Mouse (Mus musculus) left cerebral cortex, postnatal 25 days (tissue): ENCODE results near the gene Vmn1r143. TPM values are rescaled to one million over a fixed set of nuclear protein-coding genes. Genes with fewer than 3 reads are reported as not detected.
"Not testable (repeated sequence)": the region's sequence is repeated elsewhere in the genome, so short reads cannot be mapped to it uniquely, and the experiment has no call there.

Source experiments
- DNase-seq, 2 experiments: peaks; one replicate each; pipeline ENCODE4 v3.0.0; 2022; ENCODE audit warnings: low spot score in 2 of 2, mixed read lengths in 1 of 2
- intact Hi-C: fragments of 180-260 bp; cut with DNase I; formaldehyde crosslinking; loops from one replicate; pipeline ENCODE4 v1.15.1; 2025
- total RNA-seq, 2 experiments: library from RNA; stranded (reverse); gene quantifications; 2 replicates each; pipeline ENCODE4 v1.2.3; 2021

The Vmn1r143 gene
- not detected for total RNA-seq

- intact Hi-C loops: not testable (repeated sequence)
Observed at GRCm38 (mm10) chr7:22189077-22189476, at the start of gene Vmn1r143. Gene Vmn1r143, plus strand, starts transcription at chr7:22189377.

GRCm38 (mm10) chr7:22163935-22164334, 25.2 kb upstream of the Vmn1r143 start, which contains the start of gene Vmn1r142:
Gene Vmn1r142, minus strand, starts transcription at chr7:22164035.
- intact Hi-C loops, DNase-seq: not testable (repeated sequence)

More at GRCm38 (mm10) chr7:22189077-22189476, at the start of gene Vmn1r143:
- not testable (repeated sequence) for DNase-seq

- DNase-seq, intact Hi-C loops: not testable (repeated sequence)
Observed at GRCm38 (mm10) chr7:22201164-22201563, 12.0 kb downstream of the Vmn1r143 start, which contains the start of gene Gm8653. Gene Gm8653, minus strand, starts transcription at chr7:22201264.

- DNase-seq, intact Hi-C loops: not testable (repeated sequence)
Observed at GRCm38 (mm10) chr7:22229384-22229783, 40.2 kb downstream of the Vmn1r143 start, which contains the start of gene Gm8453. Gene Gm8453, minus strand, starts transcription at chr7:22229484.

Other genes starting within 250 kb of the Vmn1r143 start
- gene Vmn1r137, start 194.8 kb upstream of the Vmn1r143 start, total RNA-seq: not detected
- gene Vmn1r138, start 160.5 kb upstream of the Vmn1r143 start, total RNA-seq: not detected
- not detected for gene Gm6176, start 133.1 kb upstream of the Vmn1r143 start, total RNA-seq
- not detected for gene Vmn1r139, start 120.3 kb upstream of the Vmn1r143 start, total RNA-seq
- gene Gm16451, start 71.1 kb upstream of the Vmn1r143 start, total RNA-seq: not detected
- gene Gm10666, start 54.6 kb upstream of the Vmn1r143 start, total RNA-seq: not detected
- gene Vmn1r142, start 25.3 kb upstream of the Vmn1r143 start, total RNA-seq: not detected
- gene Gm8653, start 11.9 kb downstream of the Vmn1r143 start, total RNA-seq: not detected
- gene Gm8453, start 40.1 kb downstream of the Vmn1r143 start, total RNA-seq: not detected
- gene Gm4187, start 140.3 kb downstream of the Vmn1r143 start, total RNA-seq: not detected
- not detected for gene Gm8660, start 181.7 kb downstream of the Vmn1r143 start, total RNA-seq
- gene Vmn1r148, start 224.2 kb downstream of the Vmn1r143 start, total RNA-seq: not detected
- gene Vmn1r149, start 248.9 kb downstream of the Vmn1r143 start, total RNA-seq: not detected